Mouse (Mus musculus) spleen, postnatal 14 days (tissue): Measurements from ENCODE around the gene Srpr.

Experiments
- DNase-seq, 2 experiments: peaks; one replicate each; pipeline ENCODE4 v3.0.0; 2021 to 2022; ENCODE audit warnings: low spot score in 2 of 2

Gene Srpr

DNA sequence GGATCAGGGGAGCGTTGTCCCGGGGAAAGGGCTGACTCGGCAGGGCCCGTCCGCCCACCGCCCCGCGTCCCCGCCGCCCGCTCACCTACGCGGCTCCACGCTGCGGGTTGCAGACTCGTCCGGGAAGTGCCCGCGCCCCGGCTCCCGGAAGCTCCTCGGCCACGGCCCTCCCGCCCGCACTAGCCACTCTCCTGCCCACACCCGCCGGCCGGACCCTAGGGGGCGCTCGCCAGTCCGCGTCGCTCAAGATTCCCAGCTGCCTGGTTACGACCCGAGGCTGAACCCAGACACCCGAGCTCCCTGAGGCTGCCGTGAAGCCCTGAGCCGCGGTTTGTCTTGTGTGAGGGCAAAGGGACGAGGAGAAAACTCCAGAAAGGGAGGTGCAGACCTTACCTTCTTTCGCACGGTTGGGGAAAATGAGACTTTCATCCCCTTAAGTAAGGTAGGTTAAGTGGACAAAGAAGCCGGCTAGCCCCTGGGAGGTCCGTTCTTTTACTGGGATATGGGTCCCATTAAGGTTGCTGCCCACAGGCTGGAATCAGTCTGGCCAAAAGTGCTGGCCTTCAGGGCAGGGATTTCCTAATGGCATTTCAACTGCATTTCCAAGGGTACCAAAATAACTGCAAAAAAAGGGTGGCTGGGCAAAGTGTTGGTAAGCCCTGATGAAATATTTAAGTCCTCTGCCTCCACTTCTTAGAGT lies at the start of gene Srpr, which contains the start of gene Tirap:
Gene Srpr (plus strand): TSS at position 404 of the 700 bp plus-strand sequence.
Gene Tirap (minus strand): TSS at position 520 of the 700 bp plus-strand sequence.
- peak; percentile 87 to 94 for DNase-seq

DNA sequence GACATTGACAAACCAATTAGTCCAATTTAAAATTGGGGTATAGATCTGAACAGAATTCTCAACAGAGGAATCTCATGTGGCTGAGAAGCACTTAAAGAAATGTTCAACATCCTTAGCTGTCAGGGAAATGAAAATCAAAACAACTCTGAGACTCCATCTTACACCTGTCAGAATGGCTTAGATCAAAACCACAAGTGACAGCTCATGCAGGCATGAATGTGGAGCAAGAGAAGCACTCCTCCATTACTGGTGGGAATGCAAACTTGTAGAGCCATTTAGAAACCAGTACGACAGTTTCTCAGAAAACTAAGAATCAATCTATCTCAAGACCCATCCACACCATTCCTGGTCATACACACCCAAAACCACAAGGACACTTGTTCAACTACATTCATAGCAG lies 47.1 kb upstream of the Srpr start:
- no peak for DNase-seq

DNA sequence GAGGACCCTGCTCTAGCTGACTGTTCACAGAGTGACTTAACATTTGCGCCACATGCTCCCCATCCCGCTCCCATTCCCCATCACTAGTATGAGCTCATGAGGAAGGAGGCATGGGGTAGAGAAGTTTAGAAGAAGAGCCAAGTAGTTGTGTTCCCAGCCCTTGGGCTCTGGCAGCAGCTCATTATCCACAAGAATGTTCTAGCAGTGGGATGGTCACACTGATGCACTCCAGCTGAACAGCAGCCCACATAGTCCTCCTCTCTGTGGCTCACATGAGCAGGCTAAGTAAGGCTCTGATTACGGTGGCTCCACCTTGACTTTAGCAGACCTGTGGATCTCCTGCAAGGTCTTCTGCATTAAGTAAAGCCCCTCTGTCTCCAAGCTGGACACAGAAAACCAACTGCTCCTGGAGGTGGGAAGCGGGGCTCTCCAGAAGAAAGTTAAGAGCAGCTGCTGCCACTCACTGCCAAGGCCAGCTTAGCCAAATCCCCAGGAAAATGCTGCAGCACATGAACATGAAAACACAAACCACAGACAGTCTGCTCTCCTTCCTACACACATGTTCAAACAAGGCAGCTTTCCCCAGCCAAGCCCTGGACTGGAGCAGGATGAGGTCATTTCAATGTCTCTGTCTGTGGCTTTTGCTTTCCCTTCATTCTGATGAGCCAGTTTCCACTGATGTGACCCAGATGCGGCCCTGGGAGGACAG lies 43.8 kb upstream of the Srpr start:
- no peak for DNase-seq

DNA sequence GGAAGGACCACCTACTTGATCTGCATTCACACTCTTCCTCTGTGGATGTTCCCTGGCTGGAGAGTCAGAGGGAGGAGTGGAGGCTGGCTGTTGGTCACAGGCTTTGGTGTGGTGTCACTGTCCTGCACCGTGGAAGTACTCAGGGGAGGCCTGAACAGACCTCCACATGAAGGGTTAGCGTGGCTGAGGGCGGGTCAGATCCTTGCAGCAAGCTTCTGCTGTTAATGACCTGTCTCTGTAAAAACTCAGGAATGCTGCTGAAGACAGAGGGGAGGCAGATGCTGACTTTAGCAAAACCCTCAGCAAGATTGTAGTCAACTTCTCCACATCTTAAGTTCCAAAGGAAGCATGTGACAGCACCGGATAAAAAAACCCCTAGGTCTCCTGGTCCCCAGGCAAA lies 43.1 kb upstream of the Srpr start:
- no peak for DNase-seq

DNA sequence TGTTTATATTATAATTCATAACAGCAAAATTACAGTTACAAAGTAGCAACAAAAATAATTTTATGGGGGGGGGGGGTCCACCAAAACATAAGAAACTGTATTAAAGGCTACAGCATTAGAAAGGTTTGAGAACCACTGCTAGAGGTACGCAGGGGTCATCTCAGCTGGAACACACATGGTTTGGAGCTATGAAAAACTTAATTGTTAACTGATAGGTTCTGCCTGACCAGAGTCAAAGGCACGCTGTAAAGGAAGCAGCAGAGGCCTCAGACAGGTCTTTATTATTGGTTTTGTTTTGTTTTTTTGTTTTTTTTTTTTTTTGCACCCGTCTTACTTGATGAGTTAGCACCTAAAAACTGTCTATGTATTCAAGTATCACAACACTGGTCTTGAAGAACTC lies 41.5 kb upstream of the Srpr start:
- no peak for DNase-seq

DNA sequence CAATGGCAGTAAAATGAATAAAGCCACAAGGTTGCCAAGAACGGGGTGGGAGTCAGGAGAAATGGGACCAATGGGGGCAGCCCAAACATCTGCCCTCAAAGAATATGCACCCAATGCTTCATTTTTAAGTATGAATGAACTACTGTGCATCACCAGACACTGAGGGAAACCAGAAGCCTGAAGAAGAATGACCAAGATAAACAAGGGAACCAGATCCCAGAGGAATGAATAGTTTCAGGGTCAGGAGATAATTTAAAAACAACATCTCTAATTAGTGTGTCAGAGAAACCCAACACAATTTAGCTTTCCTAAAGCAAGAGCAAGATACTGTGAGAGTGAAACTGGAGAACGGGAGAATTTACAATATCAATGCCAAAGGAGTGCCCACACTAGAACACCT lies 39.3 kb upstream of the Srpr start:
- no peak for DNase-seq

DNA sequence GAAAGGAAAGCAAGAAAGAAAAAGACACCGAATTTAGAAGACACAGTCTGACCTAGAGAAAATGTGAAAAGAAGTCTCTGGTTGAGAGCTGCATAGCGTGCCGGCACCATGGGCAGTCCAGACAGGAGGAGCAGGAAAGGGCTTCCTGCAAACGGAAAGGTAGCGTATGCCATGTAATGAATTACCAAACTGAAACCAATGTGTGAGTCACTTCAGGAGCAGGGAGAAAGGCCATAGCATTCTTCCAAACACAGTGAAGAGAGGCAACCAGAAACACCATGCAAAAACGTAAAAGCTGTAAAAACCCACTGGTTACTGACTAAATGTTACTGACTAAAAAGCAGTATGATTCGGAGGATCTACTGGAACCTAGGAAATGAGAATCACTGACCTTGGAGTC lies 38.3 kb upstream of the Srpr start:
- DNase-seq, result no peak

DNA sequence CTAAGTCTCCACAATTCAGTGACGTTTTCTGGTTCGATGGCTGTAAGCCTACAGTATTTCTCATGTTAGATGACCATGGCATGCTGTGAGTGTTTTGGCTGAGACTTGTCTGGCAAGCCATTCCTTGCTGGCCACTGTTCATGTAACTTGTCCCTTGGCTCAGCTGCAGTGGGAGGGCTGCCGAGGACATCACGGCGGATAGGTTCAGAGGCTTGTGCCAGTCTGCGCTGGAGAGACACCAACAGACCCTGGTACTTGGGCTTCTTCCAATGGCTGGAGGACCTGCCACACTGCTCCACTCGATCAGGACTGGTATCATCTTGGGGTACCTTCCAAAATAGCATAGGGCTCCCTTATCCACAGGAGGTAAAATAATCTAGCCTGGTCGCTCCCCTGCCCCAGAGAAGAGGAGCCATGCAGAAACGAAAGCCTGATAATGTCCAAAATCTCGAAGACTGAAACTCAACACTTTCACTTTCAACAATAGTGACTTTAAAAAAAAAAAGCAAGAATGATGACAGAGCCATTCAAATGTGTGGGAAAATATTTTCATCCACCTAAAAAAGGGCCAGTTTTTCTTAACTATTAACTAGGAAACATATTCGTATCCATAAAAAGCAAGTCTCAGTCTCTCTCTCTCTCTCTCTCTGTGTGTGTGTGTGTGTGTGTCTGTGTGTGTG lies 36.8 kb upstream of the Srpr start:
- no peak for DNase-seq

DNA sequence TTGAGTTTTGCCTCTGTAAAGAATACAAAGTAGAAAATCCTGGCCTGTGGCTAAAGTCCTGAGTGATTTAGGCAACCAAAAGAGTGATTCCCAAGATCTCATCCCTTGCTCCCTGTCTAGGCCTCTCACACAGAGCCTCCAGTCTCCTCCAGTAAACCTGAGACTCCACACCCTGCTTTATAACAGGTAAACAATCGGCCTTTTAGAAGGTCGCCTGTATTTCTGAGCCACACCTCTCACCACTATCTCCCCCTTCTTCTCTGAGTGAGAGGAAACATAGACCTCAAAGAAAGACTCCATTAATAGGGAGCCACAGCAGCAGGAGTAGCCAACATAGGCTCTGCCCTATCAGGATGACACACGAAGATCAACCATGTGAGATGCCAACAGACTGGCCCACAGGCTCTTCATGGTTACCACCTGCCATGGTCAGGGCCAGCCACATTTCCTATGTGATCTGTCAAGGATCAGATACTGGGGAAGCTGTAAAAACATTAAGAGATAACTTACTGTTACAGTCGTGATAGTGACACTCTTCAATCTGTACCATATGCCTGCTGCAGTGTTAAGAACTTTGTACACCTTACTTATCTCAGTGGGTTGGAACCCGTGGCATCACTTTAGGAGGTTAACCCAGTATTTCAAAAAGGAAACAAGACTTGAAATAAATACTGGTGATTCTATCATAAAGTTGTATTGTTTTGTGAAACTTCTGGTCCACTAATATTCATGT lies 35.7 kb upstream of the Srpr start:
- no peak for DNase-seq

DNA sequence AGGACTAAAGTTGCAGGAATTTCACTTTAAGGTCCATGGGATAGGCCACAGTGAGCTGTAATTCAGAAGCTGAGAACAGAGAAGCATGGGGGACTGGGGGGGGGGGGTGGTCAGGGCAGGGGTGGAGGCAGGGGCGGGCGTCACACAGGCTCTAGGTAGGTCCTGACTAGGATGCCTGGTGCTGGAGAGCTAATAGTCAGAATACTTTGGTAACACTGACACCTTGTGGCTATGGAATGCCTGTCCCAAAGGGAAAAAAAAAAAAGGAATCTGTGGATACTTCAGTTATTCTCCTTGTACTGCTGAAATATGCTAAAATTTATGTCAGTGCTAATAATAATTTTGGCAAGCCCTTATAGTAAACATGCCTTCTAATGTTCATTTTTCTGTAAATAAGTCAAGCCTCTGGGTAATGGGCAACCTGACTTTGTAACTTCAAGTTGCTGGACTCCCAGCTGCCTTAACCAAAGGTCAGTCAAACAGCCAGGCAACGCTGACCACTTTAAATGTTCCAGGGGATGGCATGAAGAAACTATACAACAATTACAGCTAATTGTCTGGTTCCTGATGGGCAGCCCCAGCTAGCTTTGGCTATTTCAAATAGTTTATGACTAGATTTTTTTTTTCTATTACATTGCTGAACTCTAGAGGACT lies 33.7 kb upstream of the Srpr start:
- DNase-seq, result no peak

DNA sequence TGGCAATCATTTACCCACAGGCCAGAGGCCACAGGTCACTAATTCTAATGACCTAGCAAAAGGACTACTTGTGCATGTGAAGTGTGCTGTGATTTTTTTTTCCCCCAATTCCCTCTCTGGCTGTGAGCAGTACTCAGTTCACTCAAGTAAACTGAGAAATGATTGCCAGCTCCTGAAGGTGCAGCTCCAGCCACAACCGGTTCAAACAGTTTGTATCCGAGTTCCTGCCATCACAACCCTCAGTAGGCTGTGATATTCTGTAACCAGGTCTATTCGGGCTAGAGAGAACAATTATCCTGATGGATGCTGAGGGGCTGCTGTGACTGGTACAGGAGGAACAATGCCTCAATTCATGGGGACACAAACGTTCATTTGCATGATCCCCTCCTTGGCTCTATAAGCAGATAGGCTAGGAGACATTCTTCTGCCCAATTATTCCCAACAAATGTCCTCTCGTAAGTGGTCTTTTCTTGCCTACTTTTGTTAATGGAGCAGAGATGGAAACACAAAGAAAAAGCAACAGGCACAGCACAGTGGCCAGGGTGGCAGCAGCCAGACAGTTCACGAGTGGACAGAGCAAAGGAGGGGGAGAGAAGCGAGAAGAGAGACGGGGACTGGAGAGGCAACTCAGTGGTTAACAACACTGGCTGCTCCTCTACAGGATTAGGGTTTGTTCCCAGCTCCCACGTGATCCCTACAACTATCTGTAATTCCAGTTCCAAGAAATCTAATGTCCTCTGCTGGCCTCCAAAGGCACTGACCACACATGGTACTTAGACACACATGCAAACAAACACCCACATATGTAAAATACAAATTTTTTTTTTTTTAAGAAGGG lies 33.0 kb upstream of the Srpr start:
- no peak for DNase-seq

DNA sequence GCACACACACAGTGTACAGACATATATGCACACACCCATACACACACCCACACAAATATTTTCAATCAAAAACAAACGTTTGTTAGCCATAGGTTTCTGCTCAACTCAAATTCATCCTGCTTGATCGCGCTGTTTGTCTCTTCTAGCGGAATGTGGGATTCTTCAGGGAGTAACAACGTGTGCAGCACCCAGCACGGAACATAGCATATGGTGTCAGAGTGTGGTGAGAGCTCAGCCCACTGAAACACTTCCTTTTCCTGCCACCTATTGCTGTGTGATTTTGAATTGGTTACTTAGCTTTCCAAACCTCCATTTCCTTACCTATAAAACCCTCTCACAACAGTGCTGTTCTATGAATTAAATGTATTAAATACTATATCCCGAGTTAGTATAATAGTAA lies 29.9 kb upstream of the Srpr start:
- DNase-seq, result no peak

DNA sequence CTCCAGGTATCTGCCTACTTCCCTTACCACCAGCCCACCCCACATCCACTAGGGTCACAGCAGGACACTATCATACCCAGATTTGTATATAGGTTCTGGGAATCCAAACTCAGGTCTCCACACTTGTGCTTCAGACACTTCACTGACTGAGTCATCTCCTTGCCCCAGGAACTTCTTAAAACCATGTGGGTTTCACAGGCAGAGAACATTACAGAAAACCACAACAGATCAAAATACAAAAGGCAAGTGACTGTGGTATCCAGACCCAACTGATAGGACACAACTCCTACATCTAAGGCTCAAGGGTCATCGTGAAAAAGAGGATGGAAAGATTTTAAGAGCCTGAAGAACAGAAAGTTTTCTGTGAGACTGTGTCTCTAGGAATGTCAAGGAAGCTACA lies 26.6 kb upstream of the Srpr start:
- DNase-seq, result no peak

DNA sequence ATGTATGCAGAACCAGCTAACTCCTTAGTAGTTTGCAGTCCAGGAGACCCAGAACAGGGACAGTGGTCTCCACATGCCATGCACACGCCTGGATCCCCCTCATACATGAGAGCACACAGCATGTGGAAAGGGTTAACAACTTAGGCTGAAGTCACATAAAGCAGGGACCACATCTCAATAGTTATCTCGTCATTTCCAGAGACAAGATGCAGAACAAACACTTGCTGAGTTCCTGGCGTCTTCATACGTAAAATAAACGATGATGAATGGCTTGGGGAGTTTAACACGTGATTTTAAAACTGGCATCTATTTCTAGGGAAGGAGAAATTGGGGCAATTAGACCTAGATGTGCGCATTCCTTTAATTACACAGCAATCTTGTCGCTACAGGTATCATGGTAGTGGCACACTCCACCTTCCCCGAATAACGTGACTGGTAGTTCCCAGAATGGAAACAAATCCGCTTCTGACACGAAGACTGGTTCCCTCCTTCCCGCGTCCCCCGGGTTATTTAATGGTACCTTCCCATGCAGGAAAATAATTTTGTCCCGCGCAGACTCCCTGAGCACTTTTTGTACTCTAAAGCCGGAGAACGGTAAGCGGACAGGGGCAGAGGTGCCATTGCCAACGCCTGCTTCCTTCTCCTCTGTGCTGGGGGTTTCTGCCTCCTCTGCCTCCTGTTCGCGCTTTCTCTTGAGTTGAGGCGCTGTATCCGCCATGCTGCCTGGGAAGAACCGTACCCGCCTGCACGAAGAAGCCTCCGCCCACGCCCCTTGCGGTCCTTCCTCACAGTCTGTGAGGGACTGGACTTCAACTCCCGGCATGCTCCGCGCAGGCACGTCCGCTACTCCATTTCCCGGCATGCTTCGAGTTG lies 24.5 kb upstream of the Srpr start, which contains the start of gene Dcps:
Gene Dcps (minus strand): TSS at position 811 of the 873 bp plus-strand sequence.
- DNase-seq, result peak; percentile 84 to 90

DNA sequence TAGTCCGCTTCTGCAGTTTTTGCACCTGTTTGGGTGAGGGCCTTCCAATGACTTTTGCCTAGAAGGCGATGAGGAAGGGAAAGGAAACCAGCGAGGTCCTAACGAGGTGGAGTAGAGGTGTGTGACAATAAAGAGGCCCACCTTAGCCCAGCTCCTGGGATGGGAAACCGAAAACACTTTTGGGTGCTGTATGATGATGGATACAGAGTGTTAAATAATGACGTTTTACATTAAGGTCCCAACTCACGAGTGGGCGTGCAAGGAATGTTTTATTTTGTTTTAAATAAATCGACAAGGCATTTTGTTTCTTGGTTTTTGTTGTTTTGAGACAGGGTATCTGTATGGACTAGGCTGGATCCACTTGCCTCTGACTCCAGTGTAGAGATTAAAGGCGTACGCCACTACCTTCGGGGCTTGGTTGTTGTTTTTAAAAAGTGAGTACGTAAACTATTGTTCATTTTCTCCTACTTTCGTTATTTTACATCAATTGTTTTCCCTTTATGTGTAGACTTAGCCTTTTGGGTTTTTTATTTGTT lies 23.8 kb upstream of the Srpr start:
- DNase-seq, result no peak

DNA sequence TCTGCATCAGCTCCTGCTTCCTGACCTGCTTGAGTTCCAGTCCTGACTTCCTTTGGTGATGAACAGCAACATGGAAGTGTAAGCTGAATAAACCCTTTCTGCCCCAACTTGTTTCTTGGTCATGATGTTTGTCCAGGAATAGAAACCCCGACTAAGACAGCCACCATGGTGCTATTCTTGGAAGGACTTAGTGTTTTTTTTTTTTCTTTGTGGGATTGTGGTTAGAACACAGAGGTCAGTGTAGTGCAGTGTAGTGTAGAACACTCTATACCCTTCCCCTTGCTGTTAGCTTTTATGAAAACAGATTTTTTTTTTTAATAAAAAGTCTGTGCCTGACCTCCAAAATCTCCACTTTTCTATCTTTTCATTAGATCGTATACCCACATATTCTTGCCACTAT lies 17.1 kb upstream of the Srpr start:
- no peak for DNase-seq

DNA sequence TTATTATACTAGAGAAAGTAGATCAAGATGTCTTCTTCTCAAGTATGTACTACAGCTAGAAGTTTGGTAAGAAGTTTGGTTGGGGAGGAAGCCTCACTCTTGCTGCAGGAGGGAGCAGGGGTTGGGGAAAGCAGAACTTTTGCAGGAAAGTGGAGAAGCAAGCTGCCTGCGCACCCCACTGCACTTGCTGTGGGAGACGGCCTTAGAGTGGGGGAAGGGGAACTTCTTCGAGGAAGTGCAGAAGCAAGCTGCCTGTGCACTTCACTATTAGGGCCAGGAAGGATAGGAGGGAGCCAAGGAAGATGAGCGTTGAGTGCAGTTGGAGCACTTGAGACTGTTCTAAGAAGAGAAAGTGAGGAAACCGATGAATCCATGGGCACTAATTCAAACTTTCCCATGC lies 16.6 kb upstream of the Srpr start:
- DNase-seq, result no peak

DNA sequence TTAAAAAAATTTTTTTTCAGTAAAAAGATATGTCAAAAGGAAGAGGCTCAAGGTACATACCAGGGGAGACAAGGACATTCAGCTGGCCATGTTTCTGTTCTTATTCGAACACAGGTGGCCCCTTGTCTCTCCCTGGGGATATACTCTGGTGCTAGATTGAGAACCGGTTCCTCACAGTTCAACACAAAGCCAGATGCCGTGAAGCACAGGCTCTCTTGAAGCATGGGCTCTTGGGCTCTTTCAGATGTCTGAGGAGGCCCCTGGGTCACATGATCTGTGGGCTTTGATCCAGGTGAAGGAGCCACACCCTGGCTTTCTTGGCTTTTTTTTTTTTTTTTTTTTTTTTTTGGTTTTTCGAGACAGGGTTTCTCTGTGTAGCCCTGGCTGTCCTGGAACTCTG lies 13.5 kb upstream of the Srpr start:
- peak in 1 of 2 experiments; percentile 20 for DNase-seq

DNA sequence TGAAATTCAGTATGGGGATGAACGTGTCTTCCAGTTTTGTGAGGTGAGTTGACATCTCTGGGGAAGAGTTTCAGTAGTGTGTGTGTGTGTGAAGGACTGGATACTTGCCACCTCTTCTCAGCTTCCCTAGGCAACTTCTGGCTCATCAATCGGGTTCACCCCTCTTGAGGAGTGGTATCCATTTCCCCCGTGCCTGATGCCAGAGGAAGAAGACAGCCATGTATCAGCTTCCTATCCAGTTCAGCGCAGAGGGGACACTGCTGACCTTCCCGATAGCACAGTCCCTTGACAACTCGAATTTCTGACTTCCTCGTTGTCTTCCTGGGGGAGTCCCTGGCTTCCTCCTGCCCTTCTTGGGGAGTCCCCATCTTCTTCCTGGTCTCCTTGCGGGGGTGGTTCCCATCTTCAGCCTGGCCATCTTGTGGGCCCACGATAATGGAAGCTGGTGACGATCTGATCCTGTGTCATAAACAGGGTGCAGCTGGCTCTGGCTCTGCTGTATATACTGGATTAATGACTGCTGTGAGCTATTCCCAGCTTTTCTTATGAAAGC lies 12.5 kb upstream of the Srpr start:
- no peak for DNase-seq
